Comparison of ENCODE assay signal across 8 mouse cellular contexts in genomic region chr10:19712421-19712836, GRCm38 (mm10). TPM values are rescaled to one million over a fixed set of nuclear protein-coding genes. Genes with fewer than 3 reads are reported as not detected.
DNase-seq lines count a peak whose midpoint lies in the region; ATAC-seq and TF ChIP-seq lines count a peak whose summit lies in the region.
"Had no signal": no experiment of that assay in that cellular context is flagged by ENCODE, and none has a peak within 500 bp of the region (broad histone marks: within the 10 kb centered on the region; RNA-seq: fewer than 3 reads in every experiment).

TSS of gene Il20ra (plus strand) at chr10:19712570.

- intact Hi-C loops in left cerebral cortex, postnatal 10 days (cut with DNase I), result loop anchor here (5.0 kb wide), 1 partner anchor 180 kb away; no protein-coding TSS in a partner anchor

- peak within 1 kb of the TSS; percentile 43 for H3K4me3 ChIP-seq in hindbrain, embryonic 14.5 days (replicated peaks; ENCODE audit: low read length)

- no peaks in the 10 kb centered on the region for H3K9me3 ChIP-seq in hindbrain, embryonic 14.5 days (ENCODE audit: control insufficient read depth, low read length)

- TF ChIP-seq CTCF in brain, embryonic 14.5 days (IDR thresholded peaks at IDR 0.05; ENCODE audit: borderline replicate concordance, extremely low read depth, insufficient read depth, insufficient read length), result peak; percentile 60

- peak within 1 kb of the TSS; percentile 94 for H3K4me2 ChIP-seq in hindbrain, embryonic 14.5 days (replicated peaks)

- 1% methylated on average over 29 of the region's 29 CpGs for WGBS in hindbrain, embryonic 14.5 days

- DNase-seq in Muller cell, postnatal 12 days (ENCODE audit: inconsistent ontology term), result peak; percentile 62
- peak; percentile 68 for DNase-seq in brain, embryonic 14.5 days (ENCODE audit: low read depth)
- DNase-seq in forelimb bud, embryonic 11.5 days (ENCODE audit: low read depth, low spot score), result peak; percentile 33
- peak; percentile 68 for DNase-seq in hindbrain, embryonic 14.5 days (ENCODE audit: low spot score)
- DNase-seq in left cerebral cortex, postnatal 10 days (ENCODE audit: extremely low spot score in 1 of 2, low spot score in 2 of 2), result peak; percentile 35 to 64
- DNase-seq in right cerebral cortex, postnatal 36 days (ENCODE audit: low spot score in 2 of 2), result peak; percentile 25 to 33

- peak; percentile 66; the same call in 1 of the 2 replicates for ATAC-seq in hindbrain, embryonic 14.5 days (ENCODE audit: low FRiP score)
- ATAC-seq in megakaryocyte progenitor cell, adult 5-6 weeks (replicated peaks; ENCODE audit: poor library complexity), result peak; percentile 74

- TF ChIP-seq POLR2A in brain, embryonic 14.5 days (IDR thresholded peaks at IDR 0.05; ENCODE audit: borderline replicate concordance, extremely low read depth, insufficient read depth, insufficient read length, poor library complexity, severe bottlenecking), result no peak

- no peak within 1 kb of the TSS for H3K27ac ChIP-seq in hindbrain, embryonic 14.5 days

- peak within 1 kb of the TSS; percentile 59 for H3K9ac ChIP-seq in hindbrain, embryonic 14.5 days

- peaks cover 31% of the 10 kb centered on the region for H3K27me3 ChIP-seq in hindbrain, embryonic 14.5 days (ENCODE audit: control insufficient read depth, insufficient read depth, low read length)

- no peaks in the 10 kb centered on the region for H3K36me3 ChIP-seq in hindbrain, embryonic 14.5 days (replicated peaks; ENCODE audit: control insufficient read depth, insufficient read depth)

- H3K4me1 ChIP-seq in hindbrain, embryonic 14.5 days (replicated peaks; ENCODE audit: control insufficient read depth, insufficient read depth, low read length), result no peaks in the 10 kb centered on the region

RNA-seq across cellular contexts. Expression of gene Il20ra, which starts in this region (rescaled TPM):
- polyA plus RNA-seq in brain, embryonic 14.5 days (2012; rRNA removed), result 0.16 and 0.29 TPM in 2 replicates
- 0.27 and 0.48 TPM in 2 replicates for polyA plus RNA-seq in hindbrain, embryonic 14.5 days (2014; fragmentation: Nextera tagmentation; extraction: Ambion mirVana)
- total RNA-seq in left cerebral cortex, postnatal 10 days (2021), result under 1 TPM in 1 of 2 experiments, not detected in 1; 0.15 TPM
- total RNA-seq in megakaryocyte progenitor cell, adult 5-6 weeks (2015), result 0.25 TPM in 1 of 2 replicates, not detected in the other
- total RNA-seq in megakaryocyte progenitor cell, adult 5-6 weeks (2017), result 0.14 and 0.67 TPM in 2 replicates
- total RNA-seq: layer of hippocampus, adult 8-10 months had no signal

Comparison
In these comparisons a context has a peak if more than half of its experiments do, and no peak if none do; other contexts are left out.
1. Peak in DNase-seq in brain, embryonic 14.5 days; RNA of the gene not detected or under 1 TPM.
2. Peak in DNase-seq, ATAC-seq, H3K4me3 ChIP-seq, H3K9ac ChIP-seq and H3K4me2 ChIP-seq in hindbrain, embryonic 14.5 days; RNA of the gene not detected or under 1 TPM.
3. Peak in DNase-seq in left cerebral cortex, postnatal 10 days; RNA of the gene not detected or under 1 TPM.
4. Peak in ATAC-seq in megakaryocyte progenitor cell, adult 5-6 weeks; RNA of the gene not detected or under 1 TPM.